Mouse (Mus musculus) testis, adult 2 months (tissue): ENCODE data around the gene Rad54l.

Source experiments
- CTCF ChIP-seq: fragments of 200-500 bp; IDR thresholded peaks from 2 replicates; pipeline ENCODE4 v1.5.1; 2012; ENCODE audit warnings: low read depth, mild to moderate bottlenecking, inconsistent platforms, low read length, moderate library complexity; ENCODE audit not compliant: control insufficient read depth, insufficient read depth, insufficient replicate concordance
- POLR2A ChIP-seq: fragments of 200-500 bp; IDR thresholded peaks from 2 replicates; pipeline ENCODE4 v1.6.1; 2012; ENCODE audit warnings: low read depth, mild to moderate bottlenecking, inconsistent platforms, low read length, moderate library complexity; ENCODE audit not compliant: control insufficient read depth

GRCm38 (mm10) chr4:116074861-116075620, 48.4 kb downstream of the Rad54l start, which contains the start of the genes Uqcrh and Lrrc41:
- TF ChIP-seq CTCF (no peak), POLR2A (peak; percentile 86)
